Mouse (Mus musculus): ENCODE results near the gene Echdc1. TPM values are rescaled to one million over a fixed set of nuclear protein-coding genes. Genes with fewer than 3 reads are reported as not detected.
"Not testable (repeated sequence)": the region's sequence is repeated elsewhere in the genome, so short reads cannot be mapped to it uniquely, and the experiment has no call there.

The Echdc1 gene
- polyA plus RNA-seq, 1 experiment = 5.8 TPM

GRCm38 (mm10) chr10:29362197-29362900 is 49.4 kb downstream of the Echdc1 start, which contains the start of gene Rnf146:
Rnf146 (minus strand) TSS chr10:29362442.
- H3K27ac ChIP-seq (ENCODE audit: control insufficient read depth, insufficient read depth, low read depth, low read length, poor library complexity) = peak within 1 kb of the TSS; percentile 99
- peak within 1 kb of the TSS; percentile 87 for H3K4me3 ChIP-seq (replicated peaks; ENCODE audit: control insufficient read depth, low read depth, low read length)
- 2% methylated on average over 15 of the region's 15 CpGs for WGBS
- no peaks in the 10 kb centered on the region; the same call in 1 of the 2 replicates for H3K4me1 ChIP-seq (ENCODE audit: control insufficient read depth, insufficient read depth, low read length)
- no peak for TF ChIP-seq CTCF (IDR thresholded peaks at IDR 0.05; ENCODE audit: control insufficient read depth, insufficient read depth, low read length)
- TF ChIP-seq POLR2A (IDR thresholded peaks at IDR 0.05; ENCODE audit: borderline replicate concordance, control insufficient read depth, low read depth, low read length) = peak; percentile 15; the same call in 1 of the 2 replicates

GRCm38 (mm10) chr10:29374065-29374464 is 61.1 kb downstream of the Echdc1 start:
- 77% methylated on average over 5 of the region's 5 CpGs for WGBS
- H3K27ac ChIP-seq (ENCODE audit: control insufficient read depth, insufficient read depth, low read depth, low read length, poor library complexity) = no peak overlapping the region
- TF ChIP-seq CTCF (IDR thresholded peaks at IDR 0.05; ENCODE audit: control insufficient read depth, insufficient read depth, low read length) (no peak), POLR2A (IDR thresholded peaks at IDR 0.05; ENCODE audit: borderline replicate concordance, control insufficient read depth, low read depth, low read length) (no peak)
- H3K4me1 ChIP-seq (ENCODE audit: control insufficient read depth, insufficient read depth, low read length) = no peaks in the 10 kb centered on the region
- no peak overlapping the region for H3K4me3 ChIP-seq (replicated peaks; ENCODE audit: control insufficient read depth, low read depth, low read length)

- 79% methylated on average over 2 of the region's 2 CpGs for whole genome bisulfite sequencing
Observed at GRCm38 (mm10) chr10:29381558-29381957, 68.6 kb downstream of the Echdc1 start.

GRCm38 (mm10) chr10:29394890-29395289 is 81.9 kb downstream of the Echdc1 start:
- WGBS = 51% methylated on average over 2 of the region's 2 CpGs
- not testable (repeated sequence) for H3K4me3 ChIP-seq (replicated peaks; ENCODE audit: control insufficient read depth, low read depth, low read length); H3K4me1 ChIP-seq (ENCODE audit: control insufficient read depth, insufficient read depth, low read length); H3K27ac ChIP-seq (ENCODE audit: control insufficient read depth, insufficient read depth, low read depth, low read length, poor library complexity)

More at GRCm38 (mm10) chr10:29381558-29381957, 68.6 kb downstream of the Echdc1 start:
- Histone ChIP-seq H3K27ac (ENCODE audit: control insufficient read depth, insufficient read depth, low read depth, low read length, poor library complexity) (no peak overlapping the region), H3K4me1 (ENCODE audit: control insufficient read depth, insufficient read depth, low read length) (no peaks in the 10 kb centered on the region), H3K4me3 (replicated peaks; ENCODE audit: control insufficient read depth, low read depth, low read length) (no peak overlapping the region)
- no peak for TF ChIP-seq POLR2A (IDR thresholded peaks at IDR 0.05; ENCODE audit: borderline replicate concordance, control insufficient read depth, low read depth, low read length)
- TF ChIP-seq CTCF (IDR thresholded peaks at IDR 0.05; ENCODE audit: control insufficient read depth, insufficient read depth, low read length) = no peak

Other genes starting within 250 kb of the Echdc1 start
- gene Soga3, start 169.3 kb upstream of the Echdc1 start, polyA plus RNA-seq (2011; ENCODE audit: insufficient read depth, insufficient read length, low replicate concordance, missing spikeins) = not detected in 2 replicates
- gene Gm49353, start 114.2 kb upstream of the Echdc1 start, polyA plus RNA-seq (2011; ENCODE audit: insufficient read depth, insufficient read length, low replicate concordance, missing spikeins) = 3.6 and 4.6 TPM in 2 replicates
- 0.63 and 0.67 TPM in 2 replicates for gene 9330159F19Rik, start 101.6 kb upstream of the Echdc1 start, polyA plus RNA-seq (2011; ENCODE audit: insufficient read depth, insufficient read length, low replicate concordance, missing spikeins)
- gene Rnf146, start 49.3 kb downstream of the Echdc1 start, polyA plus RNA-seq (2011; ENCODE audit: insufficient read depth, insufficient read length, low replicate concordance, missing spikeins) = 17.5 and 30.0 TPM in 2 replicates
- gene Rspo3, start 222.7 kb downstream of the Echdc1 start, polyA plus RNA-seq (2011; ENCODE audit: insufficient read depth, insufficient read length, low replicate concordance, missing spikeins) = 1.3 and 1.5 TPM in 2 replicates